Mouse (Mus musculus) liver, adult 2 months (tissue): ENCODE measurements around the gene Sla2.

Experiments used
- CTCF ChIP-seq: fragments of 200-500 bp; IDR thresholded peaks from 2 replicates; pipeline ENCODE4 v1.5.1; 2011; ENCODE audit warnings: low read depth, low read length, control low read depth
- POLR2A ChIP-seq: fragments of 200-500 bp; IDR thresholded peaks from 2 replicates; pipeline ENCODE4 v1.6.1; 2011; ENCODE audit warnings: low read length, control low read depth; ENCODE audit not compliant: insufficient read depth; ENCODE audit errors: extremely low read depth

DNA sequence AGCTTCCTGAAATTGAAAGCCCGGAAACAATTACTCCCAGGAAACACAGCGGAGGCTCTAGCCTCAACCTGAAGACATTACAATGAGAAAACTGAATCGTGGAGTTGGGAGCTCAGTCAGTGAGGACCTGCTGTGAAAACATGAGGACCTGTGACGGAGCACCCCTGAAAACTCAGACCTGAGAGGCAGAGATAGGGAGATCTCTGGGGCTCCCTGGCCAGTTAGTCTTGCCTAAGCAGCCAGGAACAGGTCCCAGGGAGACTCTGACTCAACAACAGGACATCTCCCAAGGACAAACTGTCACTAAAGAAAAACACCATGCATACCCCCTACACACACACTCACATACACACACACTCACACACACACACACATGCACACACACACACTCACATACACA lies 11.4 kb upstream of the Sla2 start:
- TF ChIP-seq CTCF (no peak), POLR2A (no peak)
